ENCODE assay signal across 18 mouse cellular contexts in the genomic region with DNA sequence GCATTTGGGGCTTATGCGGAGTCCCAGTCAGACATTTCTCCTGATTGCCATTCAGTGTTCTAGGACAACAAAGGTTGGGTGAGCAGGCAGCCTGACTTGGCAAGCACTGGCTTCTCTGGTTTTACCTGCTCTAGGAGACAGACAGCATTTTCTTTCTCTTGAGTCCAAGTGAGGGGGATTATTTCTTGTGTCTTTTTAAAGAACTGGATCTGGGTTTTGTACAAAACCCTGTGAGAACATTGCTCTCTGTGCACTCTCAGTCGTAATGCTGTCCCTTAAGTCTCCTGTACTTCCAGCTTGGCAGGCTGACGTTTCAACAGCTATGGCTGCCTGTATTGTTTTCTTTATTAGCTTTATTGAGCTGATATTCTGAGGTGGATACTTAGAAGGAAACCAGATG. TPM values are rescaled to one million over a fixed set of nuclear protein-coding genes. Genes with fewer than 3 reads are reported as not detected.
A peak's percentile ranks its signal among the peaks of the same experiment; 100 is the strongest.
DNase-seq lines count a peak whose midpoint lies in the region; ATAC-seq and TF ChIP-seq lines count a peak whose summit lies in the region.
"Had no signal": no experiment of that assay in that cellular context is flagged by ENCODE, and none has a peak within 500 bp of the region (broad histone marks: within the 10 kb centered on the region; RNA-seq: fewer than 3 reads in every experiment).

No protein-coding gene starts in this region.

- no peak overlapping the region for H3K4me2 ChIP-seq in embryonic facial prominence, embryonic 14.5 days (ENCODE audit: low read depth, low read length)
- no peak overlapping the region for H3K4me2 ChIP-seq in liver, embryonic 11.5 days
- no peak overlapping the region for H3K4me2 ChIP-seq in intestine, embryonic 16.5 days (ENCODE audit: low read depth, low read length)
- no peak overlapping the region for H3K4me2 ChIP-seq in stomach, embryonic 16.5 days (ENCODE audit: low read depth, low read length)
- H3K4me2 ChIP-seq in neural tube, embryonic 15.5 days = no peak overlapping the region
- H3K4me2 ChIP-seq: embryonic facial prominence, embryonic 12.5 days; forebrain, embryonic 12.5 days; forebrain, embryonic 15.5 days; hindbrain, embryonic 12.5 days; hindbrain, embryonic 15.5 days had no signal

- no peak for TF ChIP-seq POLR2A in liver, adult 2 months (IDR thresholded peaks at IDR 0.05; ENCODE audit: extremely low read depth, insufficient read depth, low read length)

- no peak for ATAC-seq in embryonic facial prominence, embryonic 14.5 days (ENCODE audit: low read depth)
- no peak for ATAC-seq in liver, embryonic 11.5 days (replicated peaks; ENCODE audit: low FRiP score)
- peak; percentile 13 for ATAC-seq in intestine, embryonic 16.5 days
- no peak for ATAC-seq in stomach, embryonic 16.5 days (ENCODE audit: insufficient read depth, low FRiP score)
- no peak for ATAC-seq in neural tube, embryonic 15.5 days (ENCODE audit: low FRiP score)

- H3K4me3 ChIP-seq in embryonic facial prominence, embryonic 14.5 days (ENCODE audit: low read depth, low read length) = no peak overlapping the region
- no peak overlapping the region for H3K4me3 ChIP-seq in embryonic facial prominence, embryonic 10.5 days
- no peak overlapping the region for H3K4me3 ChIP-seq in liver, adult 2 months (ENCODE audit: insufficient read depth, low read depth, low read length)
- no peak overlapping the region for H3K4me3 ChIP-seq in liver, embryonic 11.5 days (ENCODE audit: low read depth, low read length)
- no peak overlapping the region for H3K4me3 ChIP-seq in intestine, embryonic 16.5 days (ENCODE audit: low read length)
- H3K4me3 ChIP-seq in stomach, embryonic 16.5 days (replicated peaks; ENCODE audit: low read length) = no peak overlapping the region
- H3K4me3 ChIP-seq in neural tube, embryonic 15.5 days (replicated peaks) = no peak overlapping the region
- H3K4me3 ChIP-seq: embryonic facial prominence, embryonic 12.5 days; erythroblast, embryonic 14.5 days; forebrain, embryonic 12.5 days; forebrain, embryonic 15.5 days; heart, adult 2 months; heart, embryonic 10.5 days; hindbrain, embryonic 12.5 days; hindbrain, embryonic 15.5 days had no signal

- 80% methylated on average over 3 of the region's 3 CpGs for WGBS in embryonic facial prominence, embryonic 14.5 days
- 87% methylated on average over 3 of the region's 3 CpGs for WGBS in embryonic facial prominence, embryonic 10.5 days
- WGBS in liver, adult 2 months = 25% methylated on average over 3 of the region's 3 CpGs
- WGBS in liver, embryonic 11.5 days = 86% methylated on average over 3 of the region's 3 CpGs
- WGBS in intestine, embryonic 16.5 days = 61% methylated on average over 3 of the region's 3 CpGs
- 75% methylated on average over 3 of the region's 3 CpGs for WGBS in stomach, embryonic 16.5 days
- 66% methylated on average over 3 of the region's 3 CpGs for WGBS in neural tube, embryonic 15.5 days

- no peak overlapping the region for H3K9ac ChIP-seq in embryonic facial prominence, embryonic 14.5 days (ENCODE audit: low read depth, low read length)
- no peak overlapping the region for H3K9ac ChIP-seq in liver, adult 2 months (ENCODE audit: low read depth, low read length)
- H3K9ac ChIP-seq in liver, embryonic 11.5 days (ENCODE audit: low read depth, low read length) = no peak overlapping the region
- H3K9ac ChIP-seq in intestine, embryonic 16.5 days (ENCODE audit: low read depth, low read length) = no peak overlapping the region
- H3K9ac ChIP-seq in stomach, embryonic 16.5 days (ENCODE audit: low read length) = no peak overlapping the region
- no peak overlapping the region for H3K9ac ChIP-seq in neural tube, embryonic 15.5 days (replicated peaks)
- H3K9ac ChIP-seq: embryonic facial prominence, embryonic 12.5 days; forebrain, embryonic 12.5 days; forebrain, embryonic 15.5 days; hindbrain, embryonic 12.5 days; hindbrain, embryonic 15.5 days had no signal

- no peaks in the 10 kb centered on the region for H3K27me3 ChIP-seq in embryonic facial prominence, embryonic 14.5 days (replicated peaks; ENCODE audit: control insufficient read depth, insufficient read depth, low read length)
- no peaks in the 10 kb centered on the region for H3K27me3 ChIP-seq in embryonic facial prominence, embryonic 10.5 days (replicated peaks; ENCODE audit: low read depth, poor library complexity, severe bottlenecking)
- H3K27me3 ChIP-seq in liver, adult 2 months (ENCODE audit: control insufficient read depth, insufficient read depth, low read length) = no peaks in the 10 kb centered on the region
- H3K27me3 ChIP-seq in liver, embryonic 11.5 days (replicated peaks; ENCODE audit: control insufficient read depth, insufficient read depth, low read length) = no peaks in the 10 kb centered on the region
- H3K27me3 ChIP-seq in intestine, embryonic 16.5 days (replicated peaks; ENCODE audit: control insufficient read depth, insufficient read depth, low read length) = no peaks in the 10 kb centered on the region
- no peaks in the 10 kb centered on the region for H3K27me3 ChIP-seq in stomach, embryonic 16.5 days (ENCODE audit: control insufficient read depth, insufficient read depth, low read length)
- H3K27me3 ChIP-seq in neural tube, embryonic 15.5 days (replicated peaks) = no peaks in the 10 kb centered on the region
- H3K27me3 ChIP-seq: embryonic facial prominence, embryonic 12.5 days; forebrain, embryonic 12.5 days; forebrain, embryonic 15.5 days; hindbrain, embryonic 12.5 days; hindbrain, embryonic 15.5 days had no signal

- TF ChIP-seq CTCF in liver, adult 2 months (IDR thresholded peaks at IDR 0.05; ENCODE audit: low read depth, low read length) = no peak

- no peak overlapping the region for H3K27ac ChIP-seq in embryonic facial prominence, embryonic 14.5 days (replicated peaks; ENCODE audit: low read depth, low read length)
- no peak overlapping the region for H3K27ac ChIP-seq in embryonic facial prominence, embryonic 10.5 days (replicated peaks)
- H3K27ac ChIP-seq in liver, adult 2 months (replicated peaks; ENCODE audit: insufficient read depth, low read depth, low read length) = peak overlapping the region; percentile 75
- no peak overlapping the region for H3K27ac ChIP-seq in liver, embryonic 11.5 days (ENCODE audit: low read depth, low read length)
- H3K27ac ChIP-seq in intestine, embryonic 16.5 days (ENCODE audit: low read length) = peak overlapping the region; percentile 62
- H3K27ac ChIP-seq in stomach, embryonic 16.5 days (ENCODE audit: low read length) = peak overlapping the region; percentile 21; the same call in 1 of the 2 replicates
- H3K27ac ChIP-seq in neural tube, embryonic 15.5 days (replicated peaks) = no peak overlapping the region
- H3K27ac ChIP-seq: embryonic facial prominence, embryonic 12.5 days; forebrain, embryonic 12.5 days; forebrain, embryonic 15.5 days; heart, adult 2 months; heart, embryonic 10.5 days; hindbrain, embryonic 12.5 days; hindbrain, embryonic 15.5 days had no signal

- H3K9me3 ChIP-seq in embryonic facial prominence, embryonic 14.5 days (ENCODE audit: control insufficient read depth, low read length) = no peaks in the 10 kb centered on the region
- no peaks in the 10 kb centered on the region for H3K9me3 ChIP-seq in embryonic facial prominence, embryonic 10.5 days
- no peaks in the 10 kb centered on the region for H3K9me3 ChIP-seq in liver, embryonic 11.5 days (ENCODE audit: control insufficient read depth, low read length)
- H3K9me3 ChIP-seq in intestine, embryonic 16.5 days (ENCODE audit: control insufficient read depth, low read length) = no peaks in the 10 kb centered on the region
- no peaks in the 10 kb centered on the region for H3K9me3 ChIP-seq in stomach, embryonic 16.5 days (replicated peaks; ENCODE audit: control insufficient read depth, low read length)
- H3K9me3 ChIP-seq in neural tube, embryonic 15.5 days (replicated peaks) = no peaks in the 10 kb centered on the region
- H3K9me3 ChIP-seq: embryonic facial prominence, embryonic 12.5 days; forebrain, embryonic 12.5 days; forebrain, embryonic 15.5 days; heart, embryonic 10.5 days; hindbrain, embryonic 12.5 days; hindbrain, embryonic 15.5 days had no signal

- H3K4me1 ChIP-seq in embryonic facial prominence, embryonic 14.5 days (ENCODE audit: control insufficient read depth, insufficient read depth, low read length) = no peaks in the 10 kb centered on the region
- H3K4me1 ChIP-seq in embryonic facial prominence, embryonic 10.5 days = peaks cover 3% of the 10 kb centered on the region; the same call in 1 of the 2 replicates
- H3K4me1 ChIP-seq in liver, adult 2 months (ENCODE audit: control insufficient read depth, insufficient read depth, low read length) = peaks cover 9% of the 10 kb centered on the region; the same call in 1 of the 2 replicates
- H3K4me1 ChIP-seq in liver, embryonic 11.5 days (replicated peaks; ENCODE audit: control insufficient read depth, insufficient read depth, low read length) = peaks cover 2% of the 10 kb centered on the region; the same call in 1 of the 2 replicates
- H3K4me1 ChIP-seq in intestine, embryonic 16.5 days (ENCODE audit: control insufficient read depth, insufficient read depth, low read length) = peaks cover 8% of the 10 kb centered on the region
- no peaks in the 10 kb centered on the region for H3K4me1 ChIP-seq in stomach, embryonic 16.5 days (ENCODE audit: control insufficient read depth, insufficient read depth, low read length)
- no peaks in the 10 kb centered on the region for H3K4me1 ChIP-seq in neural tube, embryonic 15.5 days
- H3K4me1 ChIP-seq: embryonic facial prominence, embryonic 12.5 days; forebrain, embryonic 12.5 days; forebrain, embryonic 15.5 days; hindbrain, embryonic 12.5 days; hindbrain, embryonic 15.5 days had no signal

- no peaks in the 10 kb centered on the region for H3K79me2 ChIP-seq in liver, adult 2 months (ENCODE audit: control insufficient read depth, insufficient read depth, low read length)

- peaks cover 29% of the 10 kb centered on the region for H3K36me3 ChIP-seq in embryonic facial prominence, embryonic 14.5 days (ENCODE audit: control insufficient read depth, insufficient read depth, low read length)
- H3K36me3 ChIP-seq in embryonic facial prominence, embryonic 10.5 days (replicated peaks) = peaks cover 16% of the 10 kb centered on the region
- H3K36me3 ChIP-seq in liver, adult 2 months (ENCODE audit: control insufficient read depth, insufficient read depth, low read length) = peaks cover 14% of the 10 kb centered on the region
- H3K36me3 ChIP-seq in liver, embryonic 11.5 days (ENCODE audit: control insufficient read depth, insufficient read depth, low read length) = peaks cover 23% of the 10 kb centered on the region; the same call in 1 of the 2 replicates
- peaks cover 3% of the 10 kb centered on the region; the same call in 1 of the 2 replicates for H3K36me3 ChIP-seq in intestine, embryonic 16.5 days (ENCODE audit: control insufficient read depth, insufficient read depth, low read length)
- H3K36me3 ChIP-seq in stomach, embryonic 16.5 days (ENCODE audit: control insufficient read depth, insufficient read depth, low read length) = peaks cover 3% of the 10 kb centered on the region
- H3K36me3 ChIP-seq in neural tube, embryonic 15.5 days = 0 out of 2 replicates have a peak, but pooled peaks cover 20% of the 10 kb centered on the region

- peak; percentile 5 for DNase-seq in embryonic facial prominence, embryonic 14.5 days (ENCODE audit: low spot score)
- no peak for DNase-seq in embryonic facial prominence, embryonic 10.5 days (ENCODE audit: low spot score)
- peak; percentile 65 for DNase-seq in liver, adult 2 months (ENCODE audit: extremely low read depth, low read depth, low spot score)
- DNase-seq in liver, embryonic 11.5 days (ENCODE audit: low spot score) = no peak
- DNase-seq in neural tube, embryonic 10.5 days (ENCODE audit: extremely low spot score, low spot score) = no peak
- DNase-seq: adrenal gland, adult 8-10 months; gastrocnemius, postnatal 25 days; heart, adult 2 months had no signal

RNA-seq across cellular contexts. Expression of a gene that starts 55.0 kb away (rescaled TPM):
- 3.5 and 3.9 TPM in 2 replicates for polyA plus RNA-seq in embryonic facial prominence, embryonic 14.5 days (2014; fragmentation: Nextera tagmentation; extraction: Ambion mirVana)
- 7.7 and 8.7 TPM in 2 replicates for polyA plus RNA-seq in embryonic facial prominence, embryonic 10.5 days (2016; fragmentation: Nextera tagmentation; extraction: Ambion mirVana)
- total RNA-seq in liver, adult 2 months (2014; rRNA removed) = 7.9 and 8.1 TPM in 2 replicates
- polyA plus RNA-seq in liver, adult 2 months (2012; rRNA removed) = 7.9 and 10.5 TPM in 2 replicates
- polyA plus RNA-seq in liver, embryonic 11.5 days (2014; fragmentation: Nextera tagmentation; extraction: Ambion mirVana) = 1.9 and 2.3 TPM in 2 replicates
- polyA plus RNA-seq in intestine, embryonic 16.5 days (2015; fragmentation: Nextera tagmentation; extraction: Ambion mirVana) = 1.4 and 1.8 TPM in 2 replicates
- 1.4 and 2.0 TPM in 2 replicates for polyA plus RNA-seq in stomach, embryonic 16.5 days (2015; fragmentation: Nextera tagmentation; extraction: Ambion mirVana)
- polyA plus RNA-seq in neural tube, embryonic 15.5 days (2015; fragmentation: Nextera tagmentation; extraction: Ambion mirVana) = 15.7 and 17.6 TPM in 2 replicates

RNA-seq across cellular contexts. Expression of a gene that starts 58.9 kb away (rescaled TPM):
- 12.3 and 12.7 TPM in 2 replicates for polyA plus RNA-seq in embryonic facial prominence, embryonic 14.5 days (2014; fragmentation: Nextera tagmentation; extraction: Ambion mirVana)
- polyA plus RNA-seq in embryonic facial prominence, embryonic 10.5 days (2016; fragmentation: Nextera tagmentation; extraction: Ambion mirVana) = 8.0 and 8.1 TPM in 2 replicates
- total RNA-seq in liver, adult 2 months (2014; rRNA removed) = 6.6 and 7.1 TPM in 2 replicates
- polyA plus RNA-seq in liver, adult 2 months (2012; rRNA removed) = 2.7 and 2.9 TPM in 2 replicates
- 31.1 and 34.5 TPM in 2 replicates for polyA plus RNA-seq in liver, embryonic 11.5 days (2014; fragmentation: Nextera tagmentation; extraction: Ambion mirVana)
- 12.5 and 17.2 TPM in 2 replicates for polyA plus RNA-seq in intestine, embryonic 16.5 days (2015; fragmentation: Nextera tagmentation; extraction: Ambion mirVana)
- polyA plus RNA-seq in stomach, embryonic 16.5 days (2015; fragmentation: Nextera tagmentation; extraction: Ambion mirVana) = 8.9 and 10.2 TPM in 2 replicates
- polyA plus RNA-seq in neural tube, embryonic 15.5 days (2015; fragmentation: Nextera tagmentation; extraction: Ambion mirVana) = 7.8 and 10.9 TPM in 2 replicates

Comparison
In these comparisons a context has a peak if more than half of its experiments do, and no peak if none do; other contexts are left out.
1. DNase-seq: peak in embryonic facial prominence, embryonic 14.5 days (single experiment) and liver, adult 2 months (single experiment); none in embryonic facial prominence, embryonic 10.5 days (single experiment), liver, embryonic 11.5 days (single experiment) and neural tube, embryonic 10.5 days (single experiment).
2. H3K27ac ChIP-seq: peak in liver, adult 2 months (single experiment), intestine, embryonic 16.5 days (single experiment) and stomach, embryonic 16.5 days (single experiment); none in embryonic facial prominence, embryonic 14.5 days (single experiment), embryonic facial prominence, embryonic 10.5 days (single experiment), liver, embryonic 11.5 days (single experiment) and neural tube, embryonic 15.5 days (single experiment).